22 mouse cellular contexts compared by ENCODE assay signal in genomic region chr3:69556092-69556778, GRCm38 (mm10). TPM values are rescaled to one million over a fixed set of nuclear protein-coding genes. Genes with fewer than 3 reads are reported as not detected.
A peak's percentile ranks its signal among the peaks of the same experiment; 100 is the strongest.
DNase-seq lines count a peak whose midpoint lies in the region; ATAC-seq and TF ChIP-seq lines count a peak whose summit lies in the region.
"Had no signal": no experiment of that assay in that cellular context is flagged by ENCODE, and none has a peak within 500 bp of the region (broad histone marks: within the 10 kb centered on the region; RNA-seq: fewer than 3 reads in every experiment).

No protein-coding gene starts in this region.

- no peak overlapping the region for H3K4me2 ChIP-seq in kidney, embryonic 15.5 days
- H3K4me2 ChIP-seq in midbrain, embryonic 12.5 days (replicated peaks): no peak overlapping the region
- no peak overlapping the region for H3K4me2 ChIP-seq in midbrain, embryonic 13.5 days (replicated peaks)
- H3K4me2 ChIP-seq: forebrain, embryonic 13.5 days; hindbrain, embryonic 14.5 days; limb, embryonic 13.5 days had no signal

- peak overlapping the region; percentile 58; the same call in 1 of the 2 replicates for H3K27ac ChIP-seq in kidney, adult 2 months (ENCODE audit: insufficient read depth, low read depth, low read length)
- H3K27ac ChIP-seq in kidney, embryonic 15.5 days: no peak overlapping the region
- H3K27ac ChIP-seq in midbrain, embryonic 12.5 days (replicated peaks): 0 out of 2 replicates have a peak overlapping the region, but pooled peaks have one; percentile 10
- no peak overlapping the region for H3K27ac ChIP-seq in midbrain, embryonic 13.5 days
- H3K27ac ChIP-seq: forebrain, embryonic 13.5 days; hindbrain, embryonic 14.5 days; kidney, postnatal 0 days; limb, embryonic 13.5 days; midbrain, embryonic 10.5 days had no signal

- peak; percentile 82 for DNase-seq in kidney, adult 2 months
- peak; percentile 65 to 77 for DNase-seq in kidney, postnatal 36 days
- DNase-seq in yolk sac, embryonic 10.5 days (ENCODE audit: low spot score): peak; percentile 65
- DNase-seq in ovary, postnatal 14 days (ENCODE audit: low spot score): no peak
- DNase-seq in embryo, embryonic 10.5 days (ENCODE audit: low spot score): no peak
- DNase-seq: B cell, adult 2 months; gastrocnemius, postnatal 14 days; heart, adult 11 months; heart, postnatal 36 days; lung, adult 2 months; lung, postnatal 10 days; retina, postnatal 1 day; right cerebral cortex, postnatal 14 days had no signal

- no peak overlapping the region for H3K4me3 ChIP-seq in kidney, adult 2 months (ENCODE audit: insufficient read depth, low read depth, low read length)
- no peak overlapping the region for H3K4me3 ChIP-seq in kidney, embryonic 15.5 days (replicated peaks)
- no peak overlapping the region for H3K4me3 ChIP-seq in midbrain, embryonic 12.5 days
- H3K4me3 ChIP-seq in midbrain, embryonic 13.5 days (replicated peaks): no peak overlapping the region
- H3K4me3 ChIP-seq: forebrain, embryonic 13.5 days; heart, embryonic 10.5 days; limb, embryonic 13.5 days; midbrain, embryonic 10.5 days had no signal

- no peaks in the 10 kb centered on the region for H3K27me3 ChIP-seq in kidney, adult 2 months (replicated peaks; ENCODE audit: control insufficient read depth, insufficient read depth, low read length)
- H3K27me3 ChIP-seq in kidney, embryonic 15.5 days: no peaks in the 10 kb centered on the region
- H3K27me3 ChIP-seq in midbrain, embryonic 12.5 days: no peaks in the 10 kb centered on the region
- H3K27me3 ChIP-seq in midbrain, embryonic 13.5 days: no peaks in the 10 kb centered on the region
- H3K27me3 ChIP-seq: forebrain, embryonic 13.5 days; limb, embryonic 13.5 days had no signal

- no peaks in the 10 kb centered on the region for H3K36me3 ChIP-seq in kidney, adult 2 months (ENCODE audit: control insufficient read depth, insufficient read depth, low read length)
- no peaks in the 10 kb centered on the region for H3K36me3 ChIP-seq in kidney, embryonic 15.5 days
- H3K36me3 ChIP-seq in midbrain, embryonic 12.5 days: peaks cover 5% of the 10 kb centered on the region; the same call in 1 of the 2 replicates
- peaks cover 16% of the 10 kb centered on the region for H3K36me3 ChIP-seq in midbrain, embryonic 13.5 days
- H3K36me3 ChIP-seq: heart, embryonic 10.5 days had no signal

- no peak for TF ChIP-seq POLR2A in kidney, adult 2 months (IDR thresholded peaks at IDR 0.05; ENCODE audit: low read depth, low read length)

- no peak for ATAC-seq in kidney, embryonic 15.5 days (replicated peaks; ENCODE audit: low FRiP score)
- ATAC-seq in midbrain, embryonic 12.5 days (ENCODE audit: low FRiP score, low read depth): no peak
- no peak for ATAC-seq in midbrain, embryonic 13.5 days
- ATAC-seq: forebrain, embryonic 13.5 days had no signal

- H3K4me1 ChIP-seq in kidney, adult 2 months (ENCODE audit: control insufficient read depth, insufficient read depth, low read length): peaks cover 8% of the 10 kb centered on the region; the same call in 1 of the 2 replicates
- H3K4me1 ChIP-seq in kidney, embryonic 15.5 days: peaks cover 10% of the 10 kb centered on the region
- H3K4me1 ChIP-seq in midbrain, embryonic 12.5 days: peaks cover 4% of the 10 kb centered on the region; the same call in 1 of the 2 replicates
- H3K4me1 ChIP-seq in midbrain, embryonic 13.5 days (replicated peaks): no peaks in the 10 kb centered on the region

- no peaks in the 10 kb centered on the region for H3K9me3 ChIP-seq in kidney, embryonic 15.5 days (replicated peaks)
- no peaks in the 10 kb centered on the region for H3K9me3 ChIP-seq in midbrain, embryonic 12.5 days
- no peaks in the 10 kb centered on the region for H3K9me3 ChIP-seq in midbrain, embryonic 13.5 days
- H3K9me3 ChIP-seq: forebrain, embryonic 13.5 days; heart, embryonic 10.5 days; limb, embryonic 13.5 days; midbrain, embryonic 10.5 days had no signal

- H3K9ac ChIP-seq in kidney, embryonic 15.5 days: no peak overlapping the region
- no peak overlapping the region for H3K9ac ChIP-seq in midbrain, embryonic 12.5 days (replicated peaks)
- H3K9ac ChIP-seq in midbrain, embryonic 13.5 days (replicated peaks): no peak overlapping the region
- H3K9ac ChIP-seq: forebrain, embryonic 13.5 days; hindbrain, embryonic 14.5 days; limb, embryonic 13.5 days had no signal

- TF ChIP-seq CTCF in kidney, adult 2 months (conservative IDR thresholded peaks at IDR 0.05; ENCODE audit: insufficient read depth, insufficient read length, low read depth, low read length): no peak

- WGBS in kidney, adult 2 months: 46% methylated on average over 12 of the region's 12 CpGs
- WGBS in kidney, embryonic 15.5 days: 82% methylated on average over 12 of the region's 12 CpGs
- 76% methylated on average over 12 of the region's 12 CpGs for WGBS in midbrain, embryonic 12.5 days
- 81% methylated on average over 12 of the region's 12 CpGs for WGBS in midbrain, embryonic 13.5 days

RNA-seq across cellular contexts. Expression of gene B3galnt1, which starts 42.5 kb away (rescaled TPM):
- polyA plus RNA-seq in kidney, adult 2 months (2012; rRNA removed): 25.7 and 28.3 TPM in 2 replicates
- 32.6 and 34.0 TPM in 2 replicates for polyA plus RNA-seq in kidney, embryonic 15.5 days (2015; fragmentation: Nextera tagmentation; extraction: Ambion mirVana)
- 40.1 and 42.4 TPM in 2 replicates for polyA plus RNA-seq in midbrain, embryonic 12.5 days (2016; fragmentation: Nextera tagmentation; extraction: Ambion mirVana)
- polyA plus RNA-seq in midbrain, embryonic 13.5 days (2015; fragmentation: Nextera tagmentation; extraction: Ambion mirVana): 64.6 and 69.5 TPM in 2 replicates

Comparison
In these comparisons a context has a peak if more than half of its experiments do, and no peak if none do; other contexts are left out.
1. H3K27ac ChIP-seq: peak in kidney, adult 2 months (single experiment) and midbrain, embryonic 12.5 days (single experiment); none in kidney, embryonic 15.5 days (single experiment) and midbrain, embryonic 13.5 days (single experiment).
2. DNase-seq: peak in kidney, adult 2 months (single experiment), kidney, postnatal 36 days (2 of 2) and yolk sac, embryonic 10.5 days (single experiment); none in ovary, postnatal 14 days (single experiment) and embryo, embryonic 10.5 days (single experiment).